Mouse (Mus musculus) cerebellum, postnatal 4 days (tissue): Measurements from ENCODE around the gene Pla2g12a.

Experiments
- DNase-seq, 2 experiments: peaks; one replicate each; pipeline ENCODE4 v3.0.0; 2022; ENCODE audit warnings: low spot score in 2 of 2, mixed read lengths in 1 of 2

Pla2g12a gene

GRCm38 (mm10) chr3:129878405-129879021 is at the start of gene Pla2g12a:
TSS of gene Pla2g12a (plus strand) at chr3:129878606.
- DNase-seq, result peak; percentile 91 to 96

- DNase-seq, result no peak
Measured at GRCm38 (mm10) chr3:129830626-129831025, 47.8 kb upstream of the Pla2g12a start.

- peak; percentile 85 to 95 for DNase-seq
Measured at GRCm38 (mm10) chr3:129831035-129831568, 47.3 kb upstream of the Pla2g12a start, which contains the start of gene Gar1. TSS of gene Gar1 (minus strand) at chr3:129831396.

- DNase-seq, result no peak
Measured at GRCm38 (mm10) chr3:129835388-129835934, 42.9 kb upstream of the Pla2g12a start, which contains the start of gene Cfi. TSS of gene Cfi (plus strand) at chr3:129835884.

GRCm38 (mm10) chr3:129836051-129836697 is 42.2 kb upstream of the Pla2g12a start:
- DNase-seq, result no peak

- DNase-seq, result no peak
Measured at GRCm38 (mm10) chr3:129836965-129837364, 41.4 kb upstream of the Pla2g12a start.

GRCm38 (mm10) chr3:129838017-129838416 is 40.4 kb upstream of the Pla2g12a start:
- DNase-seq, result no peak

- no peak for DNase-seq
Measured at GRCm38 (mm10) chr3:129845868-129846267, 32.5 kb upstream of the Pla2g12a start.

GRCm38 (mm10) chr3:129846846-129847245 is 31.6 kb upstream of the Pla2g12a start:
- no peak for DNase-seq

GRCm38 (mm10) chr3:129862592-129862991 is 15.8 kb upstream of the Pla2g12a start:
- DNase-seq, result no peak

GRCm38 (mm10) chr3:129863698-129864097 is 14.7 kb upstream of the Pla2g12a start:
- peak in 1 of 2 experiments; percentile 47 for DNase-seq

- no peak for DNase-seq
Measured at GRCm38 (mm10) chr3:129877327-129877726, 1.1 kb upstream of the Pla2g12a start.

GRCm38 (mm10) chr3:129879131-129879757 is 838 bp downstream of the Pla2g12a start:
- no peak for DNase-seq

- DNase-seq, result no peak
Measured at GRCm38 (mm10) chr3:129879913-129880312, 1.5 kb downstream of the Pla2g12a start.

- no peak for DNase-seq
Measured at GRCm38 (mm10) chr3:129880925-129881593, 2.7 kb downstream of the Pla2g12a start.

- no peak for DNase-seq
Measured at GRCm38 (mm10) chr3:129885577-129885976, 7.2 kb downstream of the Pla2g12a start.

- DNase-seq, result no peak
Measured at GRCm38 (mm10) chr3:129886430-129886829, 8.0 kb downstream of the Pla2g12a start.

GRCm38 (mm10) chr3:129887779-129888517 is 9.5 kb downstream of the Pla2g12a start:
- no peak for DNase-seq

GRCm38 (mm10) chr3:129892003-129892402 is 13.6 kb downstream of the Pla2g12a start:
- no peak for DNase-seq

- DNase-seq, result no peak
Measured at GRCm38 (mm10) chr3:129893143-129893542, 14.7 kb downstream of the Pla2g12a start.

GRCm38 (mm10) chr3:129896591-129896990 is 18.2 kb downstream of the Pla2g12a start:
- no peak for DNase-seq
